Mouse (Mus musculus) liver, postnatal 0 days (tissue): ENCODE results near the gene Gas2l3.

Experiments
- CTCF ChIP-seq: sonication (generic); IDR thresholded peaks from 2 replicates; pipeline ENCODE4 v1.5.1; 2016; ENCODE audit warnings: antibody characterized with exemption, low read depth
- EP300 ChIP-seq: IDR thresholded peaks from 2 replicates; pipeline ENCODE4 v1.6.1; 2016; ENCODE audit warnings: antibody characterized with exemption, low read depth, mild to moderate bottlenecking

- TF ChIP-seq CTCF = 0 out of 2 replicates have a peak, but pooled peaks have one; percentile 26
- TF ChIP-seq EP300 = no peak
These were observed 45.7 kb upstream of the Gas2l3 start for GRCm38 (mm10) chr10:89489459-89489858.
